Mouse (Mus musculus): Measurements from ENCODE around the gene Best2.

DNA sequence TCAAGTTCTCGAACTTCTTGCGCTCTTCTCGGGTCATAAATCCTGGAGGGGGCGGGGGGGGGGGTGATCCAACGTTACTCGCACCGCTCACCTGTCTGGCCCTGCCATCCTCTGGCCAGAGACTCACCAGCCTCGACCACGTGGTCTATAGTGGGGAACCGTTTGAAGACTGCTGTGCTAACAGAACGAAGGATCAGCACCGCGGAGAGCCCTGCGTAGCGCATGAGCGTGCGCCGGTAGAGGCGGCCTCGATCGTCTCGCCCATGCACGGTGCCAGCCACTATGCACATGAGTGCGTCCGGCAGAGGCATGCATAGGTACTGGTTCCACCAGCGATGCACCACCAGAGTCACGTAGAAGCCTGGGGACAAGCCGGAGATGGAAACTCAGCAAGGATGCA is 3.1 kb downstream of the Best2 start:
- no peak for TF ChIP-seq POLR2A (IDR thresholded peaks at IDR 0.05; ENCODE audit: borderline replicate concordance, extremely low read depth, low read depth, low read length)
- no peak for TF ChIP-seq CTCF (IDR thresholded peaks at IDR 0.05; ENCODE audit: insufficient read depth, low read length)
